Comparison of ENCODE assay signal across 10 mouse cellular contexts in the genomic region with DNA sequence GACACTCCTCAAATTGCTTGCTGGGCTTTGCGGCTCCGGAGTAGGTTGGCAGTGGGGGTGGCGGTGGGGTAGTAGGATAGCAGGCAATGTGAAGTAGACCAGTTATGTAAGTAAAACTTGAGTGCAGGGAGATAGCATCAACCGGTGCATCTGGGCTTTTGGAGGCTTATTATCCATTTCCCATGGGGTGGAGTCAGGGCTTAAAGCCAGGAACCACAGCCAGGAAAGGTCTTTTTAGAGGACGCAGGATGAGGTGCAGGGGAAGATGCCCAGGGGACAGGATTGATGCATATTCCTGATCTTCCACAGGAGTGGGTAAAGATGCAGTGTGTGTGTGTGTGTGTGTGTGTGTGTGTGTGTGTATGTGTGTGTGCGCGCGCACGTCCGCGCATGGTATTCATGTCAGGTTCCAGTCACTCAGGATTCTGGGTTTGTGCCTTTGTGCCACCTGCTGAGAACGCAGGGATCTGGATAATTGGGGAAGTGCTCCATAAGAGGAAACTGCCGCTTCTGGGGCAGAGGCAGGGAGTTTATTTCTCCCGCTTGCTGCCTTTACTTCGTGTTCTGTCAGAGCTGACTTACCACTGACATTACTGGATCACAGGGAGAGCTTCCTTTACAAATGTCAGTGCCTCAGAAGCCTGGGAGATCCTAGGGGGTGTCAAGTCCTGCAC. TPM values are rescaled to one million over a fixed set of nuclear protein-coding genes. Genes with fewer than 3 reads are reported as not detected.
A peak's percentile ranks its signal among the peaks of the same experiment; 100 is the strongest.
DNase-seq lines count a peak whose midpoint lies in the region; ATAC-seq lines count a peak whose summit lies in the region.
"Had no signal": no experiment of that assay in that cellular context is flagged by ENCODE, and none has a peak within 500 bp of the region (broad histone marks: within the 10 kb centered on the region; RNA-seq: fewer than 3 reads in every experiment).

No protein-coding gene starts in this region.

- H3K4me3 ChIP-seq in kidney, embryonic 15.5 days (replicated peaks), result no peak overlapping the region
- H3K4me3 ChIP-seq: left cerebral cortex, adult 2 months had no signal

- intact Hi-C loops in heart, postnatal 36 days (cut with DNase I), result no loop called here

- peaks cover 34% of the 10 kb centered on the region for H3K36me3 ChIP-seq in kidney, embryonic 15.5 days

- DNase-seq in kidney, adult 9 months, result peak; percentile 16
- DNase-seq in MN1 (ENCODE audit: low spot score), result peak; percentile 99
- peak; percentile 33 for DNase-seq in cerebellum, adult 8-10 months
- peak; percentile 50 to 57 for DNase-seq in heart, postnatal 36 days
- no peak for DNase-seq in testis, postnatal 10 days (ENCODE audit: low spot score)
- DNase-seq in spleen, postnatal 10 days (ENCODE audit: low spot score in 2 of 2), result no peak
- DNase-seq in adrenal gland, adult 8-10 months, result no peak

- peaks cover 21% of the 10 kb centered on the region for H3K4me1 ChIP-seq in kidney, embryonic 15.5 days

- no peaks in the 10 kb centered on the region for H3K9me3 ChIP-seq in kidney, embryonic 15.5 days (replicated peaks)

- 87% methylated on average over 15 of the region's 15 CpGs for WGBS in kidney, embryonic 15.5 days

- no peak overlapping the region for H3K27ac ChIP-seq in kidney, embryonic 15.5 days
- H3K27ac ChIP-seq: left cerebral cortex, adult 2 months had no signal

- H3K4me2 ChIP-seq in kidney, embryonic 15.5 days, result no peak overlapping the region

- H3K9ac ChIP-seq in kidney, embryonic 15.5 days, result no peak overlapping the region

- no peak for ATAC-seq in kidney, embryonic 15.5 days (replicated peaks; ENCODE audit: low FRiP score)

- no peaks in the 10 kb centered on the region for H3K27me3 ChIP-seq in kidney, embryonic 15.5 days

RNA-seq across cellular contexts. Expression of a gene that starts 6.1 kb away (rescaled TPM):
- 64.4 and 71.7 TPM in 2 replicates for polyA plus RNA-seq in kidney, embryonic 15.5 days (2015; fragmentation: Nextera tagmentation; extraction: Ambion mirVana)
- total RNA-seq in heart, postnatal 36 days (2021), result 10 to 100 TPM in 1 of 2 experiments, 1 to 10 TPM in 1; 8.9 to 12.2 TPM
- 10 to 100 TPM in 2 of 4 experiments, 1 to 10 TPM in 2; 8.0 to 14.4 (median 11.1) TPM for total RNA-seq in adrenal gland, adult 8-10 months (2022)

RNA-seq across cellular contexts. Expression of a gene that starts 12.3 kb away (rescaled TPM):
- not detected in 2 replicates for polyA plus RNA-seq in kidney, embryonic 15.5 days (2015; fragmentation: Nextera tagmentation; extraction: Ambion mirVana)
- total RNA-seq in heart, postnatal 36 days (2021), result not detected
- total RNA-seq in adrenal gland, adult 8-10 months (2022), result not detected
- total RNA-seq: left cerebral cortex, adult 2 months had no signal
- polyA plus RNA-seq: neural tube, embryonic 11.5 days had no signal

RNA-seq across cellular contexts. Expression of a gene that starts 16.0 kb away (rescaled TPM):
- 0.40 and 0.45 TPM in 2 replicates for polyA plus RNA-seq in kidney, embryonic 15.5 days (2015; fragmentation: Nextera tagmentation; extraction: Ambion mirVana)
- total RNA-seq in heart, postnatal 36 days (2021), result under 1 TPM in 1 of 2 experiments, not detected in 1; 0.19 TPM
- under 1 TPM in 1 of 4 experiments, not detected in 3; 0.56 TPM for total RNA-seq in adrenal gland, adult 8-10 months (2022)
- total RNA-seq: left cerebral cortex, adult 2 months had no signal

RNA-seq across cellular contexts. Expression of a gene that starts 26.3 kb away (rescaled TPM):
- polyA plus RNA-seq in kidney, embryonic 15.5 days (2015; fragmentation: Nextera tagmentation; extraction: Ambion mirVana), result 32.8 and 34.3 TPM in 2 replicates
- 10 to 100 TPM; 35.7 to 41.4 TPM for total RNA-seq in heart, postnatal 36 days (2021)
- total RNA-seq in adrenal gland, adult 8-10 months (2022), result 10 to 100 TPM; 15.3 to 17.3 (median 16.9) TPM

RNA-seq across cellular contexts. Expression of a gene that starts 30.5 kb away (rescaled TPM):
- polyA plus RNA-seq in kidney, embryonic 15.5 days (2015; fragmentation: Nextera tagmentation; extraction: Ambion mirVana), result 0.48 and 2.5 TPM in 2 replicates
- total RNA-seq in heart, postnatal 36 days (2021), result not detected
- total RNA-seq in adrenal gland, adult 8-10 months (2022), result 10 to 100 TPM in 2 of 4 experiments, 1 to 10 TPM in 2; 1.6 to 14.7 (median 6.9) TPM
- total RNA-seq: left cerebral cortex, adult 2 months had no signal
- polyA plus RNA-seq: neural tube, embryonic 11.5 days had no signal

Comparison
In these comparisons a context has a peak if more than half of its experiments do, and no peak if none do; other contexts are left out.
1. DNase-seq: peak in kidney, adult 9 months (single experiment), MN1 (single experiment), cerebellum, adult 8-10 months (single experiment) and heart, postnatal 36 days (2 of 2); none in testis, postnatal 10 days (single experiment), spleen, postnatal 10 days (0 of 2) and adrenal gland, adult 8-10 months (single experiment).